Mouse (Mus musculus): Measurements from ENCODE around the gene Pias4.

DNA sequence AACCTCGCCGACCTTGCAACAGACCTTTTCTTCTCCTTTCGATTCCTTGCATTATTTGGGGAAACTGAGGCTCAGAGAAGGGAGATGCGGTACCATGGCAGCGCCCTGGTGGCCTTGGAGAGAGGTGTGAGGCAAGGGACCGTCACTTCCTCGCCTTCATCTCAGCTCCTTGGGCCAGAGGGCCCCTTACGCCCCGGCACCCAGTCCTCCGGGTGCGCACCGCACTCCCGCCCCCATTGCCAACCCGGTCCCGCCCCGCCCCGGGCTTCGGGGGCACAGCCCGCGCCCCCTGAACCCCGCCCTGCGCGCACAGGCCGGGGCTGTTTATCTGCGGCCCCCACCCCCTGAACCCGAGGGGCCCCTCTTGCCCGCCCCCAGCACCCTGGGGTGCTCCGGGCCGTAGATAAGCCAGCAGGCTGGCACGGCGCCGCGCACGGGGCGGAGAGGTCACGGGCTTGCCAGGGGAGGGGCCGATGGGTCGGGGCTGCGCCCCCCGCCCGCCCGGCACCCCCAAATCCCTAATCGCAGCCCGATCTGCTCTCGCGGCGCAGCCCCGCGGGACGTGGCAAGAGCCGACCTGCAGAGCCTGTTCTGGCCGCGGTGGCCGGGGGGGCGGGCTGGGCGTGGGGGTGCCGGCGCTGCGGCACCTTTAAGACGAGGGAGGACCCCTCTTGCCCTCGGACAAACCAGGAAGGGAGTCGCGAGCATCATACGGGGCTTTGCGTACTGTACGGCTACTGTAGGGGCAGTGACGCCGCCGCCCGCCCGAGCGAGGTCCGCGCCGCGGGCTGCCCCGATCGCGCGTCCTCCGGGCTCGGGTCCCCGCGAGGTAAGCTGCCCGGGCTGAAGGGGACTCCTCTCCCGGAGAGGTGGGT lies 31.7 kb downstream of the Pias4 start:
- TF ChIP-seq POLR2A (IDR thresholded peaks at IDR 0.05; ENCODE audit: extremely low read depth, insufficient read depth, low read length) (peak; percentile 60; the same call in 1 of the 2 replicates), CTCF (IDR thresholded peaks at IDR 0.05; ENCODE audit: low read depth, low read length) (no peak)
